Mouse (Mus musculus): ENCODE results near the gene Tent5a. TPM values are rescaled to one million over a fixed set of nuclear protein-coding genes. Genes with fewer than 3 reads are reported as not detected.

Gene Tent5a
- polyA plus RNA-seq, 1 experiment from 2014 or later: 8.2 TPM

Other genes starting within 250 kb of the Tent5a start
- gene Gm11114, start 14.6 kb downstream of the Tent5a start, polyA plus RNA-seq (2014; fragmentation: Nextera tagmentation; extraction: Ambion mirVana): not detected in 2 replicates